Mouse (Mus musculus) forebrain, embryonic 10.5 days (tissue): ENCODE results near the gene Agpat4. TPM values are rescaled to one million over a fixed set of nuclear protein-coding genes. Genes with fewer than 3 reads are reported as not detected.

Source experiments
- DNase-seq: peaks from one replicate; pipeline ENCODE4 v3.0.0-alpha.2; 2017; ENCODE audit warnings: low spot score; ENCODE audit errors: extremely low spot score
- H3K27ac ChIP-seq: fragments of 300-500 bp; sonication (generic); 2 replicates; pipeline ENCODE4 v1.5.1; 2016; ENCODE audit warnings: mild to moderate bottlenecking
- H3K27me3 ChIP-seq: fragments of 300-500 bp; sonication (generic); 2 replicates; pipeline ENCODE4 v1.6.1; 2016; ENCODE audit warnings: mild to moderate bottlenecking; ENCODE audit not compliant: poor library complexity, severe bottlenecking
- H3K36me3 ChIP-seq: fragments of 300-500 bp; sonication (generic); replicated peaks from 2 replicates; pipeline ENCODE4 v1.6.1; 2016; ENCODE audit warnings: mild to moderate bottlenecking, moderate library complexity
- H3K4me1 ChIP-seq: fragments of 300-500 bp; sonication (generic); 2 replicates; pipeline ENCODE4 v1.6.1; 2016
- H3K4me3 ChIP-seq: fragments of 300-500 bp; sonication (generic); 2 replicates; pipeline ENCODE4 v1.5.1; 2016; ENCODE audit warnings: mild to moderate bottlenecking, moderate library complexity
- H3K9me3 ChIP-seq: fragments of 300-500 bp; sonication (generic); 2 replicates; pipeline ENCODE4 v1.6.1; 2016; ENCODE audit warnings: mild to moderate bottlenecking, moderate library complexity
- WGBS: fragments of 180-500 bp; shearing (Covaris S2); methylation state at CpG from one replicate; pipeline ENCODE4 v1.1.7; 2016; 5-methylcytosine and 5-hydroxymethylcytosine counted together
- polyA plus RNA-seq: library from polyadenylated mRNA; unstranded; fragments of >200 nt; fragmentation: Nextera tagmentation; extraction: Ambion mirVana; gene quantifications from 2 replicates; pipeline ENCODE4 v1.2.1, GENCODE M21; 2016

Gene Agpat4
- 42.2 and 44.7 TPM in 2 replicates for polyA plus RNA-seq

DNA sequence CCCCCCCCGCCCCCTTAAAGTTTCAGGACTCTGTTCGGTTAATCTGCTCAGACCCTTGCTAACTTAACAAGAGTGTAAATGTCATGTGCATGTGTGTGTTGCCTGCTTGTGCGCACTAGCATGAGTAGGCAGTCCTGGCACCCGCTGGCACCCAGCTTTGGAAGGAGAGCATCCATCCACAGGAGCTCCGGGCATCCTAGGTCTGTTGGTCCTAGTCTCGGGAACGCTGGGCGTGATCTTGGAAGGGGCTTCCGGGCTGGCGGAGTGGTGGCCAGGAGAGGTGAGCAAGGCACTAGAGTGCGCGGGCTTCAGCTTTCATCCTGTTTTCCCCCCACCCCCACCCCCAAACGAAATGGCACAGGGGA lies at the start of gene Agpat4:
Gene Agpat4 (plus strand): TSS at position 144 of the 365 bp plus-strand sequence.
- H3K9me3 ChIP-seq: no peaks in the 10 kb centered on the region
- peaks cover 6% of the 10 kb centered on the region; the same call in 1 of the 2 replicates for H3K36me3 ChIP-seq
- under 1% methylated on average over 13 of the region's 13 CpGs for WGBS
- H3K4me3 ChIP-seq: peak within 1 kb of the TSS; percentile 75
- H3K27ac ChIP-seq: peak within 1 kb of the TSS; percentile 95
- peak; percentile 78 for DNase-seq
- H3K27me3 ChIP-seq: no peaks in the 10 kb centered on the region
- H3K4me1 ChIP-seq: peaks cover 30% of the 10 kb centered on the region

- H3K27ac ChIP-seq: no peak overlapping the region
- peaks cover 12% of the 10 kb centered on the region; the same call in 1 of the 2 replicates for H3K9me3 ChIP-seq
- no peaks in the 10 kb centered on the region for H3K36me3 ChIP-seq
- H3K27me3 ChIP-seq: no peaks in the 10 kb centered on the region
- H3K4me1 ChIP-seq: peaks cover 14% of the 10 kb centered on the region
- 41% methylated on average over 2 of the region's 2 CpGs for WGBS
- DNase-seq: no peak
- no peak overlapping the region for H3K4me3 ChIP-seq
Observed at GRCm38 (mm10) chr17:12076816-12077215, 41.7 kb upstream of the Agpat4 start.

- no peak overlapping the region for H3K4me3 ChIP-seq
- no peak for DNase-seq
- H3K4me1 ChIP-seq: peaks cover 14% of the 10 kb centered on the region
- no peaks in the 10 kb centered on the region for H3K9me3 ChIP-seq
- no peaks in the 10 kb centered on the region for H3K27me3 ChIP-seq
- H3K36me3 ChIP-seq: no peaks in the 10 kb centered on the region
- H3K27ac ChIP-seq: no peak overlapping the region
- 55% methylated on average over 20 of the region's 20 CpGs for WGBS
Observed at GRCm38 (mm10) chr17:12080656-12081495, 37.6 kb upstream of the Agpat4 start.

DNA sequence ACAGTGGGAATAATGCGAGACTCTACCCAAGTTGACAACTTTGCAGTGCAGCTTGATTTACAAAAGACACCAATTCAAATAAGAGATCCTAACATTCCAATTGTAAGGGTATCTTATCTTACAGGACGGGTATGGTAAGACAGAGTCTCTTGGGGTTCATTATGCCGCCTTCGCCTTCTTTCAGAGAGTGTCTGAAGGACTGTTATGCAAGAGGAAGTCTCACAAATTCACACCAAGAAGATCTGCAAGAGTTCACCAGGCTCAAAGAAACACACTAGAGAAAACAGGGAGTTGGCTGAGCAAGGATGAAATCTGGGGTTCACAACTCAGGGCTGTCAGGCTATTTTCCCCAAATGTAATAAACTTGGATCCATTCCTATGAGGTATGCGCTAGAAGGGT lies 36.3 kb upstream of the Agpat4 start:
- WGBS: 89% methylated on average over 5 of the region's 5 CpGs
- no peak for DNase-seq
- Histone ChIP-seq H3K4me3 (no peak overlapping the region), H3K27me3 (no peaks in the 10 kb centered on the region), H3K9me3 (no peaks in the 10 kb centered on the region), H3K36me3 (no peaks in the 10 kb centered on the region), H3K27ac (no peak overlapping the region), H3K4me1 (peaks cover 6% of the 10 kb centered on the region; the same call in 1 of the 2 replicates)

GRCm38 (mm10) chr17:12090261-12090927 lies 28.1 kb upstream of the Agpat4 start:
- H3K27me3 ChIP-seq: no peaks in the 10 kb centered on the region
- WGBS: 75% methylated on average over 5 of the region's 5 CpGs
- no peaks in the 10 kb centered on the region for H3K9me3 ChIP-seq

DNA sequence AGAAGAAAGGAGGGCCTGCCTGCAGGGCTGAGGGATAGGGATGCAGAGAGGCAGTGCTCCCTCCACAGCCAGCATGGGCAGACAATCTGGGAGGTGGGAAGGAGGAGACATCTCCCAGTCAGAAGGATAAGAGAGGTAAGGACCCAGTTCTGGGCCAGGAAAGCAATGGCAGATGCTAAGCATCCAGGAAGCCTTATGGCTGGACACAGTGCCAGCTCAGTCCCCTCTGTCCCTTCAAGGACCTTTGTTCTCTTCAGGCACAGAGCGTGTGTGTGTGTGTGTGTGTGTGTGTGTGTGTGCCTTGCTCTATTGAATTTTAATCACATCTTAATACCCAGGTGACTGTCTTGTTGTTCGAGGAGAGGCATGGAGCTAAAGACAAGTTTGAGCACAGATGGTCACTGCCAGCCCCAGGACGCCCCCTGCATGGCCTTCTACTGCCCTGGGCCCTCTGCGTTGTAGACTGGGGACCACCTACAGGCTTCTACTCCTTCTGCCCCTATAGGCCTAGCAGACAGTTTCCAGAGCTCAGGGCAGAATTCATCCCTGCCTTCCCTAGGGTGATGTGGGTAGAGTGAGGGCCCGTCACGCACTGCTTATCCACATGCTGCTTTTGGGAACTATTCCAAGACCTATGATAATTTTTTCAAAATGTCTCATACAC lies 25.5 kb upstream of the Agpat4 start:
- no peak overlapping the region for H3K4me3 ChIP-seq
- 87% methylated on average over 6 of the region's 6 CpGs for WGBS

More at GRCm38 (mm10) chr17:12090261-12090927, 28.1 kb upstream of the Agpat4 start:
- no peak overlapping the region for H3K27ac ChIP-seq
- no peak for DNase-seq
- H3K4me3 ChIP-seq: no peak overlapping the region
- H3K36me3 ChIP-seq: no peaks in the 10 kb centered on the region
- peaks cover 4% of the 10 kb centered on the region; the same call in 1 of the 2 replicates for H3K4me1 ChIP-seq

DNA sequence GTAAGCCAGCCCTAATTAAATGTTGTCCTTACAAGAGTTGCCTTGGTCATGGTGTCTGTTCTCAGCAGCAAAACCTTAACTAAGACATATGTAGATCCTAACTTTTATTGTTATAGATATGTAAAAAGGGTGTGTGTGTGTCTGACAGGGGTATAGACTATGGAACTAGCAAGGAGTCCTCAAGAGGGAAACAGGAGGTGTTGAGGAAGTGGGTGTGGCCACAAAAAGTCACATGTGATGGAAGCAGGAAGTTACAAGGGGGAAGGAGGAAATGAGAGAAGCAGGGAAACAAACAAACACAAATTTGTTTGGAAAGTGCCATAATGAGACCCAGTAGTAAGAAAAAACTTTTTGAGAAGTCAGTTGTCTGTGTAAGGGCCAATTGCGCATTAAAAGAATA lies 24.5 kb upstream of the Agpat4 start:
- no peak overlapping the region for H3K4me3 ChIP-seq
- WGBS: 98% methylated on average over 1 of the region's 1 CpGs
- peaks cover 4% of the 10 kb centered on the region; the same call in 1 of the 2 replicates for H3K4me1 ChIP-seq
- no peaks in the 10 kb centered on the region for H3K36me3 ChIP-seq
- no peak for DNase-seq
- H3K9me3 ChIP-seq: no peaks in the 10 kb centered on the region
- H3K27ac ChIP-seq: no peak overlapping the region
- no peaks in the 10 kb centered on the region for H3K27me3 ChIP-seq

More for the DNA sequence above, 25.5 kb upstream of the Agpat4 start:
- H3K36me3 ChIP-seq: no peaks in the 10 kb centered on the region
- H3K9me3 ChIP-seq: no peaks in the 10 kb centered on the region
- DNase-seq: no peak
- no peaks in the 10 kb centered on the region for H3K27me3 ChIP-seq
- H3K27ac ChIP-seq: no peak overlapping the region
- H3K4me1 ChIP-seq: peaks cover 4% of the 10 kb centered on the region; the same call in 1 of the 2 replicates

DNA sequence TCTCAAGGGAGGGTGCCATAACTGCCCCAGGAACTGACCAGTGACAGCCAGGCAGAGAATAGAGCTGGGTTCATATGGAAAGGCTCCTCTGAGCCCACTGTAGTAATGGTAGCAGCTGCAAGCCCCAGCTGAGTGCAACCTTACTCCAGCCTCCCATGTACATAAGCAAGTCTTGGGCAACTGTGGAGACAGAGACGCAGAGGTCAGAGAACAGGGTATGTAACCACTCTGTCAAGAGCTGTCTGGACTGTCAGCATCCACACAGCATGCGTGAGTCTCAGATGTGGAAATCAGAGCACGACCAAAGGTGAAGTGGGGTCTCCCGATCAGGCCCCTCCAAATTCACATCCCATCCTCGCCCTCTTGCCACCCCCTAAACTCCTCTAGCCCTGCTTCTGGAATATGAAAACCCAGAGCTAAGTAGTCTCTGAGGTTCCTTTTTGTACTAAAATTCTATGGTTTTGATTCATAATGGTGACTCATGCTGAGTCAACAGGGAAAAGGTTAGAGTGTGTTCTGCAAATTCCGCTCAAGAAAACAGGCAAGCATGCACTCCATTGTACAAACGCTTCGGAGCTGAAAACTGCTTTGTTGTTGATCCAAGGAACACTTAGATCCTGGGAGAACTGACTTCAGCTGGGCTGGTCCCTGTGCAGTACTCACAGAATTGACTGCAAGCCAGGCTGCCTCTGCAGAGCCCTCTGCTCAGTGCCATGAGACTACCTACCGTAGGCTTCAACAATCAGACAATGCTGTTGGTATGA lies 23.5 kb upstream of the Agpat4 start:
- H3K4me1 ChIP-seq: peaks cover 4% of the 10 kb centered on the region; the same call in 1 of the 2 replicates
- H3K36me3 ChIP-seq: no peaks in the 10 kb centered on the region
- no peak for DNase-seq
- H3K9me3 ChIP-seq: peaks cover 4% of the 10 kb centered on the region; the same call in 1 of the 2 replicates
- H3K27ac ChIP-seq: no peak overlapping the region
- no peaks in the 10 kb centered on the region for H3K27me3 ChIP-seq
- 90% methylated on average over 9 of the region's 9 CpGs for WGBS
- no peak overlapping the region for H3K4me3 ChIP-seq

DNA sequence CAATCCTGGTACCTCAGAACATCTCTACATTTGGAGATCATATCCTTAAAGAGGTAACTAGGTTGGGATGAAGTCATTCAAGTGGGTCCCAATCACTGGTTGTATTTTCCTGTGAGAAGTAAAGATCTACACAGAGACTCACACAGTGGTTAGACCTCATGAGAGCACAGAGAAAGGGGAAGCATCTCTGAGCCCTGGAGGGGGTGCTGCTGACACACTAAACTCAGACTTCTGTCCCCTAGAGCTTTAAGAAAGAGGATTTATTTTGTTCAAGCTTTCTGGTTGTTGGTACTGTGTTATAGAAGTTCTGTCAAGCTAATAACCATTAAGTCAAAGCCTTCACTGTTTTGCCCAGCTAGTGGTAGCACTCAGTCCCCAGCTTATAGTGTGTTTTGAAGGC lies 19.1 kb upstream of the Agpat4 start:
- DNase-seq: no peak
- no peak overlapping the region for H3K4me3 ChIP-seq
- no peaks in the 10 kb centered on the region for H3K36me3 ChIP-seq
- no peak overlapping the region for H3K27ac ChIP-seq
- H3K4me1 ChIP-seq: no peaks in the 10 kb centered on the region
- no peaks in the 10 kb centered on the region for H3K27me3 ChIP-seq
- H3K9me3 ChIP-seq: peaks cover 9% of the 10 kb centered on the region; the same call in 1 of the 2 replicates

GRCm38 (mm10) chr17:12102326-12102725 lies 16.2 kb upstream of the Agpat4 start:
- no peaks in the 10 kb centered on the region for H3K27me3 ChIP-seq
- DNase-seq: no peak
- 96% methylated on average over 10 of the region's 10 CpGs for WGBS
- H3K27ac ChIP-seq: no peak overlapping the region
- no peaks in the 10 kb centered on the region for H3K4me1 ChIP-seq
- no peaks in the 10 kb centered on the region for H3K36me3 ChIP-seq
- H3K9me3 ChIP-seq: peaks cover 9% of the 10 kb centered on the region; the same call in 1 of the 2 replicates
- no peak overlapping the region for H3K4me3 ChIP-seq

- H3K36me3 ChIP-seq: no peaks in the 10 kb centered on the region
- peaks cover 9% of the 10 kb centered on the region; the same call in 1 of the 2 replicates for H3K9me3 ChIP-seq
- 84% methylated on average over 6 of the region's 6 CpGs for WGBS
- no peak overlapping the region for H3K27ac ChIP-seq
- no peak for DNase-seq
- H3K4me3 ChIP-seq: no peak overlapping the region
- no peaks in the 10 kb centered on the region for H3K27me3 ChIP-seq
- no peaks in the 10 kb centered on the region for H3K4me1 ChIP-seq
Observed at GRCm38 (mm10) chr17:12103781-12104180, 14.7 kb upstream of the Agpat4 start.

DNA sequence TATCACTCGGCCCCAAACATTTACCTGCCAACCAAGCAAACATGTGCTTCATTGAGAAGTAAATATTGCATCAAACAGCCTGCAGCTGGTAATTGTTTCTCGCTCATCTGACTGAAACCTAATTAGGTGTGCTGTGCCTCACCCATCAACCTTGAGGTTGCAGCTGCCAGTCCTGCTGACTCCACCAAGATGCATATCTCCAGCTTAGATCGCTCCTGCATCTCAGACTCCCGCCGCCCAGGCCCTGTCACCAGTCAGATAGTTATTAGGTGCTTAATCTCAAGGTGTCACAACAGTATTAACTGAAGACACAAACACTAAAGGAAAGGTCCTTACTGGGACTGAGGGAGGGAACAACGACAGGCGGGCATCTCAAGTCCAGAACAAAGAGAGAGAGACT lies 14.3 kb upstream of the Agpat4 start:
- Histone ChIP-seq H3K36me3 (no peaks in the 10 kb centered on the region), H3K4me3 (no peak overlapping the region), H3K27ac (no peak overlapping the region), H3K27me3 (no peaks in the 10 kb centered on the region), H3K9me3 (peaks cover 9% of the 10 kb centered on the region; the same call in 1 of the 2 replicates), H3K4me1 (no peaks in the 10 kb centered on the region)
- DNase-seq: no peak
- WGBS: 88% methylated on average over 7 of the region's 7 CpGs
